Mouse (Mus musculus): ENCODE results near the gene Ehd3.
"Not testable (repeated sequence)": the region's sequence is repeated elsewhere in the genome, so short reads cannot be mapped to it uniquely, and the experiment has no call there.

Gene Ehd3

DNA sequence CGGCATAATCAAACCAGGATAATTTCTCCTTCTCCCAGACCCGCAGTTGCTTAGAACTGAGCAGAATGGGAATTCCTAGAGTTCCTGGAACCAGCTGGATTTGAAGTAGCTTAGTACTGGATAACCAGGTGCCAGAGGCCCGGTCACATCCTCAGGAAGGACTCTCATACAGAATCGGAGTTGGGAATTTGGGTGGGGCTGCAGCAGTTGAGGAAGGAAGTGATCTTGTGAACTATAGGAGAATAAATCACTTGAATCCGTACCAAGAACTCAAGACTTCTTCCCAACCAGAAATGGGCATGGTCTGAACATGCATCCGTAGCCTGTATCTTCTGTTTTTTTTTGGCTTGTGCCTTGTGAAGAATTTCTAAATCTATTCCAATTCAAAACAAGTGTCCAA is 22.2 kb downstream of the Ehd3 start:
- DNase-seq (ENCODE audit: low read depth, low spot score) = no peak

DNA sequence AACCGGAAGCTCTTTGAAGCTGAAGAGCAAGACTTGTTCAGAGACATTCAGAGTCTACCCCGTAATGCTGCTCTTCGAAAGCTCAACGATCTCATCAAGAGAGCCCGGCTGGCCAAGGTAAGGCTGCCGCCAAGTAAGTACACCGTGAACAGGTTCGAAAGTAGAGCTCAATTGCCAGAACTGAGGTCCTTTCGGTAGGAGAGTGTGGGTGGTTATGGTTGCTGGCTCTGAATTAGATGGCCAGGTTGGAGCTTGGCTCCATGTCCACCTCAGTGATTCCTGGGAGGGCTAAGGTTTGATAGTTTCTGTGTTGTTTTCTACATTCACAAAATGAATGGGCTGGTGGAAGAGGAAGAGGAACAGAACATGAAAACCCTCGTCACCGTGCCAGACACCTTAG is 23.5 kb downstream of the Ehd3 start:
- DNase-seq (ENCODE audit: low read depth, low spot score) = no peak

DNA sequence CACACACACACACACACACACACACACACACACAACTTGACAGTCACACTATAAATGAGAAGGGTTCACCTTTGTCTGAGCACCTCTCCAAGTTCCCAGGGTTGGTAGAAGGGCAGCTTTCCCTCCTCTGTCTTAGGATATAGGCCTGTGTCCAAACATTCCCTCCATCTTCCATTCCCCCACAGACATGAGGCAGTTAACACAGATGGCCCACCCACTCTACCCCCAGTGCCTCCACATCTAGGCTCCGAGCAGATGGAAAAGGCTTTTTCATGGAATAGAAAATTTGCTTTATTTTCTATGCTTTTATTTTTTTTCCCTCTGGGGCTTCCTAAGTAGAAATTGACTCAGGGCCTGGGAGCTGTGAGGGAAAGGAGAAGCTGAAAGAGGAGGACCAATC is 26.6 kb downstream of the Ehd3 start:
- DNase-seq (ENCODE audit: low read depth, low spot score) = no peak

DNA sequence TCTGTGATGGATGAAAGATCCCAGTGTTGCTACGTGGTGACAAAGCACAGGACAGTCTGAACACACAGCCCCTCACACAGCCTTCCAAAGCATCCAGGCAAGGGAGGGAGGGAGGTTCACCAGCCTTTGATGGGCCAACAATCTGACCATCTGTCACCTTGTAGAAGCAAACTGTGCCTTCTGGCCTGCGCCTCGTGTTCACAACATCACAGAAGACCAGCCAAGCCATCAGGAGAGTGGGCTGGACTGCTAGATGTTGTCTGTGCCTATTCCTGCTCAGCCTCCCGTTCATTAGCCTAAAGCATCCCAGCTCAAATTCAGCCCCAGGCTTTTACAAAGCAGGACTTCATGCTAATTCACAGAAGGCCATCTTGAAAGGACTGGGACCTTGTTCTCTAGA is 27.5 kb downstream of the Ehd3 start:
- DNase-seq (ENCODE audit: low read depth, low spot score) = no peak

DNA sequence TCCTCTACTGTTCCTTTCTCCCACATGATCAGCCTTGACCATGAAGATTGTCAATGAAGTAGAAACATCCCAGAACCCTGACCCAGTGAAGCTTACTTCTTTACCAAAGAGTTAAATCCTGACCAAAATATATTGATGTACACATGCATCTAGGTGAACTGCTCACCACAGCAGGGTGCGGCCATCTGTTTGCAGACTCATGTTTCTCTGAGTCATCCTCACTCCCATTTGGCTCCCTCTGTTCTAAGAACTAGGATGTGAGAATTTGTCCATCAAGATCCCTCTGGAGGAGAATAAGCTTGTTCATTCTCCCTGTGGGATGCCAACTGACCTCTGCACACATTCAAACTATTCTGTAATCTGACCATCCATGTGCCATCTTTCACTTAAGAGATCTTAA is 29.0 kb downstream of the Ehd3 start:
- DNase-seq (ENCODE audit: low read depth, low spot score) = no peak

DNA sequence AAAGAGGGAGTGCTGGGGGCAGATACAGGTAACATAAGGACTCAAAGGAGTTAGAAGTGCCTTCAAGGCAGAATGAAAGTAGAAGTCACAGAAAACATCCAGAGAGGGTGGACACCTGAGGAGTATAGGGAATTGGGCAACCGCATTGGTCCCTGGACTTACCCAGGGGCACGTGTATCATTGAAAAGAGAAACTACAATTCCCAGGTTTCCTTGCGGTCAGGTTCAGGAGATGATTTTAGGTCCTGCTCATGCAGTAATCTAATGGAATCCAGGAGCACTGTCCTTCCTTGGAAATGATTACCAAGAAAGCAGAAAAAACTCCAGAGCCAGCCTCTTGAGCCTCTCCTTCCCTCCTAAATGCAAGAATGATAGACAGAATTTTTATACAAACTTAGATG is 29.5 kb downstream of the Ehd3 start:
- DNase-seq (ENCODE audit: low read depth, low spot score) = no peak

DNA sequence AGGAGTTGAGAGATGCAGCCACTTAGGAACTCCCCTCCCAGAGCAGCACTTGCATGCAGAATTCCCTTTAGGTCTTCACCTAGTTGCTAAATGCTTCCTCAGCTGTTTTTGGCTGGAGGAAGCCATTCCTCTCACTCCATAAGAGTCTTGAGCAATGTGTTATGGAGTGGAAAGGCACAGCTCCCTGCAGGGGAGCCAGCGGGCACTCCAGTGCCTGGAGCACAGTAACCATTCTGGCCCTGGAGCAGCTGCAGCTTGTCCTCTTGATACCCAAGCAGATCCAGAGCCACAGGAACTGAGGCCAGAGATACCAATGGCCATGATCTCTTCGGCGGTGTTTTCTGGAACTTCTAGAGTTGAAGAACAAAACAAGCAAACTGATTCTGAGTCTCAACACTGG is 32.7 kb downstream of the Ehd3 start:
- DNase-seq (ENCODE audit: low read depth, low spot score) = no peak

DNA sequence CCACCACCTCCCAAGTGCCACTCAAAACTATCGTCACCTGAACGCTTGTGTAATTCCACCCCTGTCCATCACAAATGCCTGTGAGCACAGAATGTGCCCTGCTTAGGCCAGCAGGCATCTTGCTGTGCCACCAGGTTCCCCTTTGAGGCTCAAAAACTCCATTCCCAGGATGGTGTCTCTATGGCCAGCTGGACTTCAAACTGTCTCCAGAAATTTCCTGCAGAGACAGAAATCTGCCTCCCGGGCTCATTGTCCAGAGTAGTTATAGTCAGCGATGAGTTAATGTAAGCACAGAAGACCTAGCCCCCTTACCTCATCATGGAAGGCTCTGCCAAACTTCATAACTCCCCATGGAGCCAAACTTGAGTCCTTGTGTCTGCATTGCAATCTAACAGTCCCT is 33.3 kb downstream of the Ehd3 start:
- no peak for DNase-seq (ENCODE audit: low read depth, low spot score)

DNA sequence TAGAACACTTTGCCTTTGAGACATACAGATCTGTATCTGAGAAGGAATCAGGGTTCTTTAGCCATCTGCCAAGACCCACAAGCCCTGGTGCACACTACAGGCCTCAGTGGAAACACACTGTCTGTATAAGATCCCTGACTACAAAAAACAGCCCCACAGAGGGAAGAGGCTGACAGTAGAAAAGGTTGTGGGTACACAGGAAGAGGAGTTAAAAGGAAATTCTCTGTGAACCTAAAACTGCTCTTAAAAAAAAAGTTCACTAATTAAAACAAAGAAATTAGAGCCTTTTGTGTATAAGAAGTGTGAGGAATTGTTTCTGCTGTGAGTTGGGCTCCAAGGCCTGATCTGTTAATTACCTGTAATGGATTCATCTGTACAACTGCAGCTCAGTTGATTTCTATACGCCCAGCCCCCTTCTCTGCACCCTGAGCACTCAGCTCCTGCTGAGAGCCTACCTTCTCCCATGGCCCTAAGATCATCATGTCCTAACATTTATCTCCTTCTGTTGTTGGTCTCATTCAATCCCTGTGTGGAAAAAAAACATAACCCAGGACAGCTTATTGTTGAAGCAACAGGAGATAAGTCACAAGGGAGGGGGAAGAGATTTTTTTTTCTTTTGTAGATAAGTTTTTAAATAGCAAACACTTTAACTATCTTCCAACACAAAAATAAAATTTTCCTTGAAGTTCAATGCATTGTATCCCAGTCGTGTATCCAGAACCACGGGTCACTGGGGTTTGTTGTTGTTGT is 35.3 kb downstream of the Ehd3 start:
- no peak for DNase-seq (ENCODE audit: low read depth, low spot score)

DNA sequence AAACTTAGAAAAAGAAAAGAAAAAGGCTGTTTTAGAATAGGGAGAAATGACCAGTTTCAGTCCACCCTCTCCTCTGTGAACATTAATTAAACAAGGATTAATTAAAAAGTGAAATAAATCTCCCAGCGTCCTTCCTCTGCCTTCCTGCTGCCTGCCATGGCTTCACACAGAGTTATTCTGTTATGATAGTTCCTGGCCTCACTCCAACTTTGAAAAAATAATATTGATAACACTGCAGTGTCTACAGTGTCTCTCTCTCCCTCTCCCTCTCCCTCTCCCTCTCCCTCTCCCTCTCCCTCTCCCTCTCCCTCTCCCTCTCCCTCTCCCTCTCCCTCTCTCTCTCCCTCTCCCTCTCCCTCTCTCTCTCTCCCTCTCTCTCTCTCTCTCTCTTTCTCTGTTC is 35.9 kb downstream of the Ehd3 start:
- DNase-seq (ENCODE audit: low read depth, low spot score) = not testable (repeated sequence)

DNA sequence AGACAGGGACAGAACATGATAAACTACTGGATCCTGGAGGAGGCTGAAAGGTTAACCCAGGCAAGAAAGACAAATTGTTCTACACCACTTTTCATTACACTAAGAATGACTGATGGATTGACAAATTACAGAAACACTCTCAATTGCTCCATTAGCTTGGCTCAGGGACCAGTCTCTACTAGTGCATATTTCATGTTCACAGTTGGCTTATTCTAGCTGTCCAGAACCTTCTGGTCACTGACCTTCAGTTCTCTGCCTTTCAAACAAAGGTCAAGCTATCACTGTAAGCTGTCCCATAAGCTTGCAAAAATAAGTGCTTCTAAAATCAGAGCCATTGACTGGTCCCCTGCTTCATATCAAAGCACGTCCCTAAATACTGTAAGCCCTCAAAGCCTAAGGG is 39.0 kb downstream of the Ehd3 start:
- no peak for DNase-seq (ENCODE audit: low read depth, low spot score)

DNA sequence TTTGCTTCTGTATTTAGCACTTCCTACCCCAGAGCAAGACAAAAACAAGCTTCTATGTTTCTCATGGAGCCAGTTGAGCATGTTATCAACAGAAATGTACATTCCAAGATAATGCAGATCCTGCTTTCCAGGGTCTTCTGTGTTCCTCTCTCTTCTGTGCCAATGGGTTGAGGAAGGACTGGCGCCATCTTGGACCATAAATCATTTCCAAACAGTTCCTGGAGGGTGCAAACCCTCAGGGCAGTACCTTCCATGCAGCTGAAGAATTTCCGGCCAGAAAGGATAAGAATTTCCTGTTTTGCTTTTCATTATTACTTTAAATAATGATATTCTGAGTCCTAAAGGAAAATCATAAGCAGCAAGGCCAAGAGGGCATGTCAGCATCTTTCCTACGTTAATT is 41.7 kb downstream of the Ehd3 start:
- no peak for DNase-seq (ENCODE audit: low read depth, low spot score)

DNA sequence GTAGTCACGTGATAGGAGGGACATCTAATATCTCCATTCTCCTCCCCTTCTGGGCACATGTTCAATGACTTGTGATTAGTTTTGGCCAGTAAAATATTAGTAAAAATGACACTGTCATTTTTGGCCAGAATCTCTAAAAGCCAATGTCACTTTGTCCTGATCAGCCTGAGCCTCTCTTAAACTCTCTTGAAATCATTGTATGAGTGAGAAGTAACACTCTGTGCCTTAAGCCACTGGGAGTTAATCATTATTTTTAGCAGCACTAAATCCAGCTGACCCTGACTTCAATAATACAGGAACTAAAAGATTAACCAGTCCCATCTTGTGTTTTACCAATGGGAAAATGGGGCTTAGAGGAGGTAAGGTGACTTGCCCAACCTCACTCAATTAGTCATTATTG is 43.5 kb downstream of the Ehd3 start:
- DNase-seq (ENCODE audit: low read depth, low spot score) = no peak

DNA sequence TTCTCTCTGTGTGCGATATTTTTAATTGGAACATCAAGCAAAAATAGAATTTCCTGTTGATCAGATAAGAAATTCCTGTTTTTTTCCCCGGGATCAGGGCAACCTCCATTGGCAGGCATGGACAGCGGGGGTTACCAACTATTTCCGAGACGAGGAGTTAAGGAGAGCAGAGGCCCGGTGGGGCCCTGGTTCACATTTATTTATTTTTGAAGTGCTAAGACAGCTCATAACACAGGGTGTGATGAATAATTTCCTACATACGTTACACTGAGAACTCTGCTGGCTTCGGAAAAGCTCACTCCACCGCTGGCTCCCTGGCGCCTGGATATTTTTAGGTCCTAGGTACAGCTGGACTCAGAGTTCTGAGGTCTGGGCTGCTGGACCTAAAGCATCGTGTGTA is 49.1 kb downstream of the Ehd3 start:
- DNase-seq (ENCODE audit: low read depth, low spot score) = no peak

DNA sequence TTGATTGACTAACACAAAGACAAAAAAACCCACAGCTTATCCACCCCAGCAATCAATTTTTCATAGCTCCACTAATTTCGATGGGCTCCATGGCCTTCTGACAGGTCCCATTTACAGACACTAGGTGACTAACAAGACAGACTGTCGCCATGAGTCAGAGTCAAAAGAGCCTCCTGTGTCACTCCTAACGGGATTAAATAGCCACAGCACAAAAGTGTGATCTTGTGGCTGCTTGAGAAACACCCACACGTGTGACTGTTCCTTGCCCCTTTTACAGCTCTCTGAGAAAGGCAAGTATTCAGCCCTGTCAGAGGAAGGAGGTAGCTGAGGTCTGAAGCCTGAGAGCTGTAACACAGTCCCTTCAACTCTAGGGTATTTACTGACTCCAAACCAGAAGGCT is 49.8 kb downstream of the Ehd3 start:
- no peak for DNase-seq (ENCODE audit: low read depth, low spot score)

DNA sequence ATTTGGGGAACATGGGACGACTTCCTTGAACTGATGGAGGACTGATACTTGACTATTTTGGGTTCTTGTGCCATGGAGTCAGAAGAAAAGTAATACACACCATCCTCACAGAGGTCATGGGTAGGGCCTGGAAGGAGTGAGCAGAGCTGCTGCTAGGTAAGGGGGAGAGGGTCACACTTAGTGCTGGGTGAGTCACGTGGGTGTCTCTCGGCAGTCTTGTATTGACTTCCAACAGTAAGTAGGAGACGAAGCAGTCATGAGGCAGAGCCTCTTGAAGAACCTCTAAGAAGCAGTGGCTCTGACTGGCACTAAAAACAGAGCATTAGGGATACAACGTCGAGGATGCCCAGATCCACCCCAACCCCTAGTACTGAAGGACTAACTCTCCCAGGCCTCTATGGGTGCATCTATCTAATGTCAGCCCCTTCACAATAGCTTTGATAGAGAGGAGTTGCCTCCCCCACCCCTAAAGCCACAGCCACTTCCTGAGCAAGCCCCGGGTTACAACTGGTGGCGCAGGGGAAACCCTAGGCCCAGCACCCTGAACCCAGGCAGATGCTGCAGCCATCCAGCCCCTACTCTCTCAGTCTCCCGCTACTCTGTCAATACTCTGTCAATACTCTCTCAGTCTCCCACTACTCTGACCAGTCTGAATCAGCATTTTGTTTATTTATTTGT is 65.2 kb downstream of the Ehd3 start:
- no peak for DNase-seq (ENCODE audit: low read depth, low spot score)

DNA sequence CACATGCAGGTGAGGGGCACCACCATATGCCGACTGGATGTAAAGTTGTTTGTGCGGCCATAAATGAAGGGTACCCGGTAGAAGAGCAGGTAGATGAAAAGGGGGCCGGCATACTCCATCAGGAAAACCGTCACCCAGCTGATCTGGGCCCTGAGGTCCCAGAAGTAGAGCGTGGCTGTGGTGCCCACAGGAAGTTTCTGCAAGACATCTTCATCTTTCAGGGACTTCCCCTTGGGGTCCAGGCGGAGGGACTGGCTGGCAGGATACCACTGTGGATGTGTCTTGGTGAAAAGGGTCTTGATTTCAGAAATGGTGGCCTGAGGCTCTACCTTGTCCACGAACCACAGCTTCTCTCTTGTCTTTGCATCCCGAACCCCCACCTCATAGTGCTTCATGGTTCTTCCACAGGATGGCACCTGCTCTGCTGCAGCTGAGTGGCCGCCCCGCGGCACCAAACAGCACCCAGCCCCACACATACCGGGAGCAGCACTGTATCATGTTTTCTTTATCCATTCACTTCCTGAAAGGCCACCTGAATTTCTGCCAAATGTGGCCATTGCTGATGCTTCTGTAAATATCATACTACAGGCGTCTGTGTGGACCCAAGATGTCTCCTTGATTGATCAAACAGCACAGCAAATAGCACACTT is 67.1 kb downstream of the Ehd3 start:
- DNase-seq (ENCODE audit: low read depth, low spot score) = no peak

DNA sequence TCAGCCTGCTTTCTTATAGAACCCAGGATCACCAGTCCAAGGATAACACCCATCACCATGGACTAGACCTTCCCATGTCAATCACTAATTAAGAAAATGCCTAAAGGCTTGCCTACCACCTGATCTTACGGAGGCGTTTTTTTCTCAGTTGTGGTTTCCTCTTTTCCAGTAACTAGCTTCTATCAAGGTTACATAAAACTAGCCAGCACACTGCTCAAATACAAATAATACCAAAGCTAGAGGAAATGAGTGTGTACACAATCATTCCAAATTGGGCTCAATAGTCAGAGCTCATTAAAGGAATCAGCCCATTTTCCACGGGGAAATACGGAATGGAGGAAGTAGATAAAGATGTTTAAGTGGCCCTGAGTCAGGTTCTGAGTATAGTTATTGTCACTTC is 71.3 kb downstream of the Ehd3 start:
- no peak for DNase-seq (ENCODE audit: low read depth, low spot score)

DNA sequence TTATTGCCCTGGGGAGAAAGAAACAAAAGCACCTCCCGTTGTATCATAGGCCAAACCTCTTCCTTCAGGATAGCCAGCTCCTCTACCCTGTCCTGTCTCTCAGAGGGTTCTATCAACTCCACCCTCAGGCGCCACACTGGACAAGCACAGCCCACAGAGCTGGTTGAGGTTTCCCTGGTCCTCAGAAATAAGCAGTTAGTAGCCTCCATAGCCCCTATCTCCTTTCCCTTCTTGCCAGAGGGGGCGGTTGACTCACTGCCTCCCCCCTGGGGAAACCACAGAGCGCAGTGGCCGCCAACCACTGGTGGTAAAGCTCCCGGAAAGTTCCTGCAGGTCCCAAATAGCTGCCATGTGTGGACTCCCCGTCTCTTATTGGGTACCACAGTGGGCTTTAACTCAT is 71.7 kb downstream of the Ehd3 start:
- DNase-seq (ENCODE audit: low read depth, low spot score) = no peak

DNA sequence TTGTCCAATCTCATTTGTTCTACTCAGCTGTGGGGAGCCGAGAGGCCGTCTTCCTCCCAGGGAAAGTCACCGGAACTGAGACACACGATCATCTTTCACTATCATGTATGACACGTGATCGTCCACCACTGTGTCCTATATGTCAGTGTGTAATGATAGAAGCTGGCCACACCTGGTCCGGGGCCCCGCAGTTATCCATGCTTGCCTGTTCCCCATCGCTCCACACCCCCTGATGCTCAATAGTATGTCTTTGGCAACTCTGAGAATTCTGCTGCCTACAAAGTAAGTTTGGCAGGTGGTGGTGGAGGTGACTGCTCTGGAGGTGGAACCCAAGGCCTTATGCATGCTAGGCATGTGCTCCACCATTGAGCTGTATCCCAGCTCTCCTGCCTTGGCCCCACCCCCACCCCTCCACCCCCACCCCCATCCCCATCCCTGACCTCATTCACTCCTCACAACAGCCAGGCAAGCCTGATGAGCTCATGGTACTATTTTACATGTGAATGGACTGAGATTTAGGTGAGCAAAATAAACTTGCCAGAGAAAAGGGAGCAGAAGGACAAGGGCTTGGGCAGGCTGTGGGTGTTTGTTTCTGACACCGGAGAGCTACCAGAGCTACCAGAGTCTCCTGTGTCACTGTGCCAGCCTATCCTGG is 75.5 kb downstream of the Ehd3 start:
- DNase-seq (ENCODE audit: low read depth, low spot score) = no peak

DNA sequence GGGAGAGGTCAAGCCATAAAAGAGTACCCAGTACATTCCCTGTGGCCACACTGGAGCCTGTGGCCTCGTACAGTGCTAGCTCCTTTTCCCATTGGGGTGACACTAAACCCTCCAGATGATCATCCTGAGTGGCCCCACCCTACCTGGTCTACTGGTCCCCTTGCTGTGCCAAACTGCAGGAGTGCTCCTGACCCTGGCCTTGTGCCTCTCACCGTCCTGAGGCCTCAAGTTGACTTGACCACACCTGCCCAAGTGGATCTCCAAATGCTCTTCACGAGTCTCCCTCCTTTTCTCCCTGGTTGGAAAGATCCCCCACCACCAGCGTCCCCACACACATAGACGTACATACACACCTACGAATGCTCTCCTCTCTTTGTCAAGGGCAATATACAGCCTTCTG is 76.4 kb downstream of the Ehd3 start:
- no peak for DNase-seq (ENCODE audit: low read depth, low spot score)

DNA sequence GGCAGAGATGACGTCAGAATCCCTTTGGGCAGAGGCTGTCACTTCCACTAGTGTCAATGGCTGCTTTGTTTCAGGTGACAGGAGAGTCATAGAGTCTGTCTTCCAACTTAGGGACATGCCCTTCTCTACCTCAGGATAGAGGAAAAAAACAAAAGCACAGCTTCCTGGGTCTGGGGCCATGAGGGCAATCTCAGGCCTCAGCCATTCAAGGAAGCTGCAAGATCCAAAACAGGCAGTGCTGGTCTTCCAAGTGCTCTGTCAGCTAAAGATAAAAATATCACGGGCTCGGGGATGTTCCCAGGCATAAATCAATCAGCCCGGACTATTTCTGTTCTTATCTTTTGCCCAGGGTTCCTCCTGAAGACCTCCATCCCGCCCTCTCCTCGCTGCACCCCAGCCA is 77.4 kb downstream of the Ehd3 start:
- no peak for DNase-seq (ENCODE audit: low read depth, low spot score)
